Mouse (Mus musculus): Measurements from ENCODE around the gene Unc13a.

DNA sequence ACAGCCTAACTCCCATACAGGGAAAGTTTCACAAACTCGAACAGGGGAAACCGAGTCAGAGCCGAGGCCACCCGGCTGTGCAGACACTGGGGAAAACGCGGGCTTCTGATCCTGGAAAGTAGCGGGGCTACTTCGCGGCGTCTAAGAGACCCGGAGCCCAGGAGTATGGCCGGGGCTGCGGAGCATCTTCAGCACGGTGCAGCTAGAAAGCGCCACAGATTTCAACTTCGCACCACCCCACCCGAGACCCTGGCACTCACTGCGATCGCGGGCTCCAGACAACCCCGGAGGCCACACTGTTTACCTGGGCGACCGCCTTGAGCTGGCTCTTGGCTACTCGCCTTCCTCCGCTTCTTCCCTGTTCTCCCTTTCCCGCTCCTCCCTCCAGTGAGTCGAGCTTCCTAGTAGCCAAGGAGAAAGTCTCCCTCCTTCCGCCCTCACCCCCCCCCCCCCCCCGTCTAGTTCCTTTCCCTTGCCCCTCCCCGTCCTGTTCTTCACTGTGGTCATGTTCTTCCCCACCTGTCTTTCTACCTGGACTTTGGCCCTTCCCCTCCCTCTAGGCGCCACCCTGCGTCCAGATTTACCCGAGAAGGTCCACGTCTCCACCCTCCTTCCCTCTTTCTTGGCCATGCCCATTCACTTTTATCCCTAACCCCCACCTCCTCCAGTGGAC lies 30.0 kb upstream of the Unc13a start, which contains the start of gene B3gnt3:
- no peak for TF ChIP-seq CTCF (IDR thresholded peaks at IDR 0.05; ENCODE audit: extremely low read depth, insufficient read depth, insufficient read length, insufficient replicate concordance)
- no peak for TF ChIP-seq POLR2A (IDR thresholded peaks at IDR 0.05; ENCODE audit: low read depth, low read length)
